Mouse (Mus musculus): ENCODE measurements at regions not wholly inside any gene's neighbourhood (a gene's known extent, or its start where the extent isn't known, plus 50 kb on each side); places are given as distances from the start of the nearest gene placed in this dataset.

DNA sequence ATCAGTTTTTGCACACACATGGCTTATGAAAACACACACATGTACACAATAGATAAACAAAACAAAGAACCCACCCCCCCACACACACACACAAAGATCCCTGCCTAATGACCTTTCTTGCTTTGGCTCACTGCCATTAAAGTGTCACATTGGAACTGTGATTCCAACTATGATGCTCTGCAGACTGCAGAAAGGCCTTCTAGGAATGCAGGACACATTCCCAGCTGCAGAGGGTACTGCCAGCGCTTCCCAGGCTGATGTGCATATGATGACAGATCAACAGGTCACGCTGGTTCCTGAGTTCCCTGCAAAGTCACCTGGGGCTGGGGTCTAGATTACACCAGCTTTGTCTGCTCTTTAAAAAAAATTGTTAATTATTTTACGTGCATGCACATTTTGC is 68.1 kb upstream of the Ppm1j start:
- intact Hi-C loops (cut with DNase I): loop anchor here (5.0 to 10.0 kb wide), 2 partner anchors 280 to 342 kb away; partner anchors contain the start of gene Cttnbp2nl
- peak; percentile 7 to 59 for DNase-seq

DNA sequence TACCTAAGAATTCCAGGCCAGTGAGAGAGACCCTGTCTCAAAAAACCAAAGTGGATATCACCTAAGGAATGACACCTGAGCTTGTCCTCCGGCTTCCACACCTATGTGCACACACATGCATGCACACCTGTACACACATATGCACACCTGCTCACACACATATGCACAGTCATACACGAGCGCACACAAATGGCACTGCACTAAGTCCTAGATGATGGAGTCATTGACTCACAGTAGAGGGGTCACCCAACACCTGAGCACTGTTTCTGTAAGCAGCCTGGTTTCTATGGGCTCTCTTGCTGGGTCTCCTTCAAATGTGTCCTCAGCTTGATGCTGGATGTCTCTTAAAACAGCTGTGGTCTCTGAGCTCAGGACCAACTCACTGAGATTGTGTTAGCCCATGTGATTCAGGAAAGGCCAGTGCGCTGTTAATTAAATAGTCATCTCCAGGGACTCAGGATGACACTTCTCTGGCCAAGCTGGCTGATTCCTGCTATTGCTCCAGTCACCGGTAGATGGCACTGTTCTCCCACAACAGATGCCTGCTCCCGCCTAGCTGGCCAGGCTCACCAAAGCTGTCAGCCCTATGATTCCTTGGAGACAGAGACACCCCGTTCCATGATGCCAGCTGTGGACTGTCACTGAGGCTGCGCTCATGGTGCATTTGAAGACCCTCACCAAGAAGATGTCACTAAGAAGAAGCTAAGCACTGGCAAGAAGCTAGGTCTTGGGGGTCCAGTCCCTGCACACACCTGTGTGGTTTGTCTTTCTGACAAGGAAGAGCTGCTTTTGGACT is 66.8 kb upstream of the Ppm1j start:
- peak; percentile 72 to 82 for DNase-seq
- intact Hi-C loops (cut with DNase I): loop anchor here (1.0 to 10.0 kb wide), 4 partner anchors 65 to 341 kb away; partner anchors contain the start of gene Cttnbp2nl

DNA sequence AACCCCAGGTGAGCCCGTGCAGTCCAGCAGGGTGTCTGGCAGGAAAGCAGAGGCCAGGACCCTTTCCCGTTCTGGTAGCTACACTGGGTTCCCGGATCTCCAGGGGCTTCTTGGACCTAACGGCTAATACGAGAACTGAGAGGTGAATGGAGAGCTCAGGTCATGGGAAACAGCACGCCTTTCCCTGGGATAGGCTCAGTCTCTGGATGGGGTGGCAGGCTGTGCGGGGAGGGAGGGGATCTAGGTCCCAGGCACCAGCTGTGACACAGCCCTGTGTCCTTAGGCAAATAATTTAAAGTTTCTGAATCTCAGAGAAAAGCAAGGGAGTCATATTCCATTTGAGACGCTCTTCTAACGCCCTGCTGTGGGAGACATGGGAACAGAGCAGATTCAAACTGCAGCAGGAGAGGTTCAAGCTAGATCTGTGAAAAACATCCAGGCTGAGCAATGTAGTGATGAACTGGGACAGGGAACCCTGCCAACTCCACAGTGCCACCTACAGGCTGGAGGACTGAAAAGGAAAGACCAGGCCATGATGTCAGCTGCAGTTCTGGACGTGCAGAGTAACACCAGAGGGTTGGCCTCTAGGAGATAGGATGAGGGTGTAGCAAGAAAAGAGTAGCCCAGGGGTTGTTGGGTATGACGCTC is 66.1 kb upstream of the Ppm1j start:
- peak; percentile 41 to 63 for DNase-seq
- intact Hi-C loops (cut with DNase I): loop anchor here (1.0 to 10.0 kb wide), 4 partner anchors 64 to 340 kb away; partner anchors contain the start of gene Cttnbp2nl
